10 mouse cellular contexts compared by ENCODE assay signal in the genomic region with DNA sequence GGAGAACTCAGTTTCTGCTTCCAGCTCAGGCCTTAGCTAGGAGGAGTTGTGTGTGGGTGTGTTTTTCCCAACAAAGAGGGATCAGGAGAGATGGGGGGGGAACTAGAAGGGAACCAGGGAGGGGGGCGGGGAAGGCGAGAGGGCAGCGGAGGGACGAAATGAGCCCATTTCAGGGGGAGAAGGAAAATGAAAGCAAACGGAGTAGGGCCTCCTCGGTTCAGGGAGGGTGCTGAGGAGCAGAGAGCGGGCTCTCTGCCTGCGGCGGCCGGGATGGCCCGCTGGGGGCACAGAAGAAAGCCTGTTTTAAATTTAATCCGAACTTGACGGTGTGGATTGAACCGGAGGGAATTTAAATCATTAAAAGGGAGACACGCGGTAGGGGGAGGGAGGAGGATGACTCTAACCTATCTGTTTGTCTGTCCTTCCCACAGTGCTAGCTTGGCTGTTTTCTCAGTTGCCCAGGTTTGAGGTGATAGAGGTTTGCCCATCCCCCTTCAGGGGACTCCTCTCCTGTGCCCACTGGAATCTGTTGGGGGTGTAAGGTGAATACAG. TPM values are rescaled to one million over a fixed set of nuclear protein-coding genes. Genes with fewer than 3 reads are reported as not detected.
DNase-seq lines count a peak whose midpoint lies in the region; ATAC-seq and TF ChIP-seq lines count a peak whose summit lies in the region.
"Had no signal": no experiment of that assay in that cellular context is flagged by ENCODE, and none has a peak within 500 bp of the region (broad histone marks: within the 10 kb centered on the region; RNA-seq: fewer than 3 reads in every experiment).

No protein-coding gene starts in this region.

- no peak for TF ChIP-seq CTCF in G1E (IDR thresholded peaks at IDR 0.05; ENCODE audit: low read depth, low read length)

- H3K36me3 ChIP-seq in kidney, embryonic 15.5 days = no peaks in the 10 kb centered on the region
- H3K36me3 ChIP-seq in G1E (replicated peaks) (no peaks in the 10 kb centered on the region), myocyte (ENCODE audit: control insufficient read depth, insufficient read depth) (no peaks in the 10 kb centered on the region)

- peak overlapping the region; percentile 65 for H3K4me3 ChIP-seq in kidney, embryonic 15.5 days (replicated peaks)
- H3K4me3 ChIP-seq in G1E (ENCODE audit: low read depth, low read length) = peak overlapping the region; percentile 73
- peak overlapping the region; percentile 92 for H3K4me3 ChIP-seq in myocyte

- peak overlapping the region; percentile 64 for H3ac ChIP-seq in myocyte (ENCODE audit: control insufficient read depth, insufficient read length)

- H3K79me2 ChIP-seq in myocyte (ENCODE audit: control insufficient read depth, insufficient read depth) = peaks cover 99% of the 10 kb centered on the region

- H3K27ac ChIP-seq in kidney, embryonic 15.5 days = peak overlapping the region; percentile 96

- WGBS in kidney, embryonic 15.5 days = 2% methylated on average over 15 of the region's 16 CpGs

- ATAC-seq in kidney, embryonic 15.5 days (replicated peaks; ENCODE audit: low FRiP score) = 0 out of 2 replicates have a peak, but pooled peaks have one; percentile 1
- no peak for ATAC-seq in G1E (ENCODE audit: extremely low read depth, insufficient number of reproducible peaks, low FRiP score, poor library complexity, severe bottlenecking)
- peak; percentile 50 for ATAC-seq in inflammation-experienced regulatory T-cells, adult 6 months
- no peak for ATAC-seq in monocyte, adult 5-6 weeks (replicated peaks; ENCODE audit: insufficient number of reproducible peaks, low FRiP score, low TSS enrichment, poor library complexity, severe bottlenecking)

- DNase-seq in kidney, adult 8-10 months = no peak
- DNase-seq in G1E (ENCODE audit: low spot score) = peak; percentile 55
- no peak for DNase-seq in cerebellum, postnatal 25 days
- DNase-seq: thymus, postnatal 4 days had no signal

- H3K9ac ChIP-seq in kidney, embryonic 15.5 days = peak overlapping the region; percentile 75

- H3K4me1 ChIP-seq in kidney, embryonic 15.5 days = peaks cover 68% of the 10 kb centered on the region
- H3K4me1 ChIP-seq in G1E (ENCODE audit: insufficient read depth, low read depth, low read length) = peaks cover 72% of the 10 kb centered on the region

- TF ChIP-seq POLR2A in myocyte (IDR thresholded peaks at IDR 0.05; ENCODE audit: insufficient read length, low read depth) = no peak

- H3K27me3 ChIP-seq in kidney, embryonic 15.5 days = peaks cover 74% of the 10 kb centered on the region
- H3K27me3 ChIP-seq in G1E (ENCODE audit: insufficient read depth, low read length) = peaks cover 44% of the 10 kb centered on the region
- H3K27me3 ChIP-seq in myocyte (ENCODE audit: control insufficient read depth, insufficient read depth, insufficient read length) = no peaks in the 10 kb centered on the region

- H3K9me3 ChIP-seq in kidney, embryonic 15.5 days (replicated peaks) = no peaks in the 10 kb centered on the region
- H3K9me3 ChIP-seq in G1E (replicated peaks) = no peaks in the 10 kb centered on the region

- H3K4me2 ChIP-seq in kidney, embryonic 15.5 days = peak overlapping the region; percentile 77
- peak overlapping the region; percentile 95 for H3K4me2 ChIP-seq in myocyte (ENCODE audit: low read depth)

TF ChIP-seq in myocyte, 11 proteins besides CTCF, POLR2A, EP300 and RAD21:
- TF ChIP-seq SRF (IDR thresholded peaks at IDR 0.05; ENCODE audit: control insufficient read depth, insufficient read length, low read depth) = no peak
- no peak for TF ChIP-seq TCF3 (IDR thresholded peaks at IDR 0.05; ENCODE audit: insufficient read length, low read depth)
- TF ChIP-seq CEBPB (IDR thresholded peaks at IDR 0.05; ENCODE audit: insufficient read depth, poor library complexity, severe bottlenecking) = no peak
- TF ChIP-seq TCF12 (IDR thresholded peaks at IDR 0.05; ENCODE audit: insufficient read depth, poor library complexity, severe bottlenecking) = no peak
- TF ChIP-seq MYOD1 (IDR thresholded peaks at IDR 0.05; ENCODE audit: control insufficient read depth in 1 of 3, insufficient read length in 2 of 3, low read depth in 2 of 3) = no peak
- TF ChIP-seq POLR2AphosphoS2 (IDR thresholded peaks at IDR 0.05; ENCODE audit: insufficient read length, low read depth) = no peak
- no peak for TF ChIP-seq E2F4 (IDR thresholded peaks at IDR 0.05; ENCODE audit: insufficient read depth)
- TF ChIP-seq MAX (IDR thresholded peaks at IDR 0.05; ENCODE audit: low read depth) = no peak
- no peak for TF ChIP-seq MYOG (IDR thresholded peaks at IDR 0.05; ENCODE audit: control insufficient read depth in 1 of 3, insufficient read depth in 1 of 3, insufficient read length in 2 of 3, low read depth in 2 of 3)
- no peak for TF ChIP-seq USF1 (IDR thresholded peaks at IDR 0.05; ENCODE audit: low read depth)

RNA-seq across cellular contexts. Expression of a gene that starts 1.3 kb away (rescaled TPM):
- polyA plus RNA-seq in kidney, embryonic 15.5 days (2015; fragmentation: Nextera tagmentation; extraction: Ambion mirVana) = 10.0 and 10.7 TPM in 2 replicates
- total RNA-seq in G1E (2014; fragmentation: Nextera tagmentation) (5.0 and 7.9 TPM in 2 replicates), G1E (2017) (3.3 and 3.9 TPM in 2 replicates)
- polyA plus RNA-seq in G1E (2012) (9.8 and 12.0 TPM in 2 replicates), myocyte (2012; fragmentation: generic; extraction: Trizol) (10.5 TPM)
- polyA plus RNA-seq in inflammation-experienced regulatory T-cells, adult 6 months (2017; shearing (Covaris generic)) = not detected
- total RNA-seq in monocyte, adult 5-6 weeks (2017) = not detected in 3 replicates
- total RNA-seq: megakaryocyte progenitor cell, adult 5-6 weeks had no signal
- polyA plus RNA-seq: embryonic facial prominence, embryonic 14.5 days had no signal

RNA-seq across cellular contexts. Expression of a gene that starts 10.3 kb away (rescaled TPM):
- 3.6 and 4.8 TPM in 2 replicates for polyA plus RNA-seq in kidney, embryonic 15.5 days (2015; fragmentation: Nextera tagmentation; extraction: Ambion mirVana)
- total RNA-seq in G1E (2014; fragmentation: Nextera tagmentation) = 9.9 and 19.8 TPM in 2 replicates
- 7.6 and 9.1 TPM in 2 replicates for total RNA-seq in G1E (2017)
- polyA plus RNA-seq in G1E (2012) = 11.4 and 12.4 TPM in 2 replicates
- not detected for polyA plus RNA-seq in inflammation-experienced regulatory T-cells, adult 6 months (2017; shearing (Covaris generic))
- polyA plus RNA-seq in myocyte (2012; fragmentation: generic; extraction: Trizol) = 1.2 TPM
- total RNA-seq in monocyte, adult 5-6 weeks (2017) = not detected in 3 replicates
- total RNA-seq: megakaryocyte progenitor cell, adult 5-6 weeks had no signal

RNA-seq across cellular contexts. Expression of a gene that starts 10.9 kb away (rescaled TPM):
- 52.4 and 53.5 TPM in 2 replicates for polyA plus RNA-seq in kidney, embryonic 15.5 days (2015; fragmentation: Nextera tagmentation; extraction: Ambion mirVana)
- 0.60 TPM in 1 of 2 replicates, not detected in the other for total RNA-seq in G1E (2014; fragmentation: Nextera tagmentation)
- 0.12 and 0.16 TPM in 2 replicates for total RNA-seq in G1E (2017)
- 0.08 and 0.16 TPM in 2 replicates for polyA plus RNA-seq in G1E (2012)
- not detected for polyA plus RNA-seq in inflammation-experienced regulatory T-cells, adult 6 months (2017; shearing (Covaris generic))
- polyA plus RNA-seq in myocyte (2012; fragmentation: generic; extraction: Trizol) = 43.5 TPM
- not detected in 3 replicates for total RNA-seq in monocyte, adult 5-6 weeks (2017)
- total RNA-seq: megakaryocyte progenitor cell, adult 5-6 weeks had no signal
- polyA plus RNA-seq: embryonic facial prominence, embryonic 14.5 days had no signal

RNA-seq across cellular contexts. Expression of a gene that starts 12.9 kb away (rescaled TPM):
- polyA plus RNA-seq in kidney, embryonic 15.5 days (2015; fragmentation: Nextera tagmentation; extraction: Ambion mirVana) = 8.7 and 11.1 TPM in 2 replicates
- total RNA-seq in G1E (2014; fragmentation: Nextera tagmentation) (21.1 and 26.6 TPM in 2 replicates), G1E (2017) (2.0 and 2.7 TPM in 2 replicates)
- polyA plus RNA-seq in G1E (2012) (10.1 and 12.2 TPM in 2 replicates), myocyte (2012; fragmentation: generic; extraction: Trizol) (0.71 TPM)
- polyA plus RNA-seq in inflammation-experienced regulatory T-cells, adult 6 months (2017; shearing (Covaris generic)) = under 1 TPM in 1 of 3 experiments, not detected in 2; 0.20 TPM
- total RNA-seq in monocyte, adult 5-6 weeks (2017) = not detected in 3 replicates
- total RNA-seq: megakaryocyte progenitor cell, adult 5-6 weeks had no signal
- polyA plus RNA-seq: embryonic facial prominence, embryonic 14.5 days had no signal

RNA-seq across cellular contexts. Expression of a gene that starts 20.6 kb away (rescaled TPM):
- polyA plus RNA-seq in kidney, embryonic 15.5 days (2015; fragmentation: Nextera tagmentation; extraction: Ambion mirVana) = 10.9 and 11.0 TPM in 2 replicates
- total RNA-seq in G1E (2014; fragmentation: Nextera tagmentation) = 16.3 and 37.1 TPM in 2 replicates
- total RNA-seq in G1E (2017) = 8.6 and 12.0 TPM in 2 replicates
- 27.1 and 28.6 TPM in 2 replicates for polyA plus RNA-seq in G1E (2012)
- polyA plus RNA-seq in inflammation-experienced regulatory T-cells, adult 6 months (2017; shearing (Covaris generic)) = not detected
- polyA plus RNA-seq in myocyte (2012; fragmentation: generic; extraction: Trizol) = 14.0 TPM
- total RNA-seq in monocyte, adult 5-6 weeks (2017) = not detected in 3 replicates
- total RNA-seq: megakaryocyte progenitor cell, adult 5-6 weeks had no signal

Comparison
In these comparisons a context has a peak if more than half of its experiments do, and no peak if none do; other contexts are left out.
1. ATAC-seq: peak in kidney, embryonic 15.5 days (single experiment) and inflammation-experienced regulatory T-cells, adult 6 months (single experiment); none in G1E (single experiment) and monocyte, adult 5-6 weeks (single experiment).
2. RNA of a gene that starts 1.3 kb away (polyA plus RNA-seq): 10.5 TPM in myocyte (single experiment), 10.0 to 10.7 TPM in kidney, embryonic 15.5 days and 9.8 to 12.0 TPM in G1E; not detected in inflammation-experienced regulatory T-cells, adult 6 months; every median in the first group is over 10 times any median in the second.
3. RNA of a gene that starts 10.9 kb away (polyA plus RNA-seq): 52.4 to 53.5 TPM in kidney, embryonic 15.5 days and 43.5 TPM in myocyte (single experiment); 0.08 to 0.16 TPM in G1E and not detected in inflammation-experienced regulatory T-cells, adult 6 months; every median in the first group is over 10 times any median in the second.
4. Peak in every context shown above with its lines, with median percentiles within 50 percentile points of each other: H3K4me3 ChIP-seq.